Mouse (Mus musculus) thymus, postnatal 14 days (tissue): ENCODE data around the gene Olfr885.

Experiments
- DNase-seq: peaks from one replicate; pipeline ENCODE4 v3.0.0; 2021

The Olfr885 gene

GRCm38 (mm10) chr9:38061022-38061421 lies at the start of gene Olfr885:
TSS of gene Olfr885 (plus strand) at chr9:38061322.
- no peak for DNase-seq

- DNase-seq: no peak
Observed at GRCm38 (mm10) chr9:38025508-38025907, 35.6 kb upstream of the Olfr885 start, which contains the start of gene Olfr883. TSS of gene Olfr883 (plus strand) at chr9:38025808.

GRCm38 (mm10) chr9:38046255-38046654 lies 14.9 kb upstream of the Olfr885 start, which contains the start of gene Olfr884:
TSS of gene Olfr884 (plus strand) at chr9:38046555.
- no peak for DNase-seq

GRCm38 (mm10) chr9:38083772-38084171 lies 22.6 kb downstream of the Olfr885 start, which contains the start of gene Olfr887:
TSS of gene Olfr887 (plus strand) at chr9:38084072.
- DNase-seq: no peak

- DNase-seq: no peak
Observed at GRCm38 (mm10) chr9:38107828-38108227, 46.7 kb downstream of the Olfr885 start, which contains the start of gene Olfr888. TSS of gene Olfr888 (plus strand) at chr9:38108128.
